Mouse (Mus musculus): ENCODE measurements around the gene Ddx47. TPM values are rescaled to one million over a fixed set of nuclear protein-coding genes. Genes with fewer than 3 reads are reported as not detected.

Ddx47 gene
- total and polyA plus RNA-seq, 3 experiments, result 102 to 117 TPM; not detected in 1

DNA sequence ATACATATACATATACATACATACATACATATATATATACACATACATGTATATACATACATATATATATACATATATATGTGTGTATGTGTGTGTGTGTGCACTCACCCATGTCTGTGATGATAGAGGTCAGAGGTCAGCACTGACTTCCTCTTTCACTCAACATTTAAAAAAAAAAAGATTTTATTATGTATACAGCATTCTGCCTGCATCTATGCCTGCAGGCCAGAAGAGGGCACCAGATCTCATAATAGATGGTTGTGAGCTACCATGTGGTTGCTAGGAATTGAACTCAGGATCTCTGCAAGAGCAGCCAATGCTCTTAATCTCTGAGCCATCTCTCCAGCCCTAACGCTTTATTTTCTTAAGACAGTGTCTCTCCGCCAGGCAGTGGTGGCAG, 14.5 kb upstream of the Ddx47 start:
- no peaks in the 10 kb centered on the region for H3K27me3 ChIP-seq (ENCODE audit: control insufficient read depth in 1 of 2, insufficient read depth in 2 of 2, low read length in 2 of 2)
- H3K79me2 ChIP-seq (ENCODE audit: control insufficient read depth, insufficient read depth, low read length, poor library complexity), result no peaks in the 10 kb centered on the region
- DNase-seq (ENCODE audit: low read depth, low spot score), result peak; percentile 67
- no peak; the same call in 1 of the 2 replicates for TF ChIP-seq RCOR1 (IDR thresholded peaks at IDR 0.05; ENCODE audit: low read depth, low read length)
- TF ChIP-seq TAL1 (IDR thresholded peaks at IDR 0.05; ENCODE audit: low read length), result no peak
- TF ChIP-seq RAD21 (IDR thresholded peaks at IDR 0.05; ENCODE audit: low read depth, low read length), result peak; percentile 42
- TF ChIP-seq ZNF384 (IDR thresholded peaks at IDR 0.05; ENCODE audit: low read depth, low read length), result peak; percentile 92
- no peak for TF ChIP-seq POLR2AphosphoS2 (IDR thresholded peaks at IDR 0.05; ENCODE audit: low read length)
- TF ChIP-seq SMC3 (IDR thresholded peaks at IDR 0.05; ENCODE audit: low read depth, low read length), result peak; percentile 48; the same call in 1 of the 2 replicates
- no peak for TF ChIP-seq TCF12 (IDR thresholded peaks at IDR 0.05; ENCODE audit: low read depth, low read length)
- TF ChIP-seq MYB (IDR thresholded peaks at IDR 0.05; ENCODE audit: low read depth, low read length), result no peak
- TF ChIP-seq KAT2A (conservative IDR thresholded peaks at IDR 0.05; ENCODE audit: low read depth, low read length), result no peak
- TF ChIP-seq TBP (IDR thresholded peaks at IDR 0.05; ENCODE audit: low read depth, low read length), result no peak
- no peak for TF ChIP-seq CHD1 (IDR thresholded peaks at IDR 0.05; ENCODE audit: low read depth, low read length)
- no peak for TF ChIP-seq POLR2A (IDR thresholded peaks at IDR 0.05; ENCODE audit: control insufficient read depth in 1 of 2, insufficient read depth in 1 of 2, low read depth in 1 of 2, low read length in 2 of 2, poor library complexity in 1 of 2)
- peak; percentile 18; the same call in 1 of the 2 replicates for TF ChIP-seq SIN3A (IDR thresholded peaks at IDR 0.05; ENCODE audit: low read length)
- TF ChIP-seq GATA1 (IDR thresholded peaks at IDR 0.05; ENCODE audit: low read depth, low read length), result no peak
- no peak for TF ChIP-seq NRF1 (IDR thresholded peaks at IDR 0.05; ENCODE audit: insufficient read depth, low read depth, low read length, poor library complexity, severe bottlenecking)
- TF ChIP-seq CTCF (IDR thresholded peaks at IDR 0.05 in 2 of 3, conservative IDR thresholded peaks at IDR 0.05 in 1 of 3; ENCODE audit: control insufficient read depth in 1 of 3, insufficient read depth in 1 of 3, low read depth in 2 of 3, low read length in 3 of 3, poor library complexity in 1 of 3, severe bottlenecking in 1 of 3), result peak; percentile 40 to 58 (median 43)
- no peak for TF ChIP-seq MAFK (IDR thresholded peaks at IDR 0.05; ENCODE audit: borderline replicate concordance, low read depth, low read length)
- peak; percentile 45; the same call in 1 of the 2 replicates for TF ChIP-seq MAX (IDR thresholded peaks at IDR 0.05; ENCODE audit: low read length)
- TF ChIP-seq MEF2A (IDR thresholded peaks at IDR 0.05; ENCODE audit: extremely low read depth, insufficient replicate concordance, low read depth, low read length, poor library complexity, severe bottlenecking), result no peak
- TF ChIP-seq E2F4 (IDR thresholded peaks at IDR 0.05; ENCODE audit: borderline replicate concordance, low read depth, low read length), result no peak
- TF ChIP-seq JUND (IDR thresholded peaks at IDR 0.05; ENCODE audit: low read depth, low read length), result no peak
- TF ChIP-seq CHD2 (IDR thresholded peaks at IDR 0.05; ENCODE audit: low read length), result no peak
- no peak for TF ChIP-seq UBTF (IDR thresholded peaks at IDR 0.05; ENCODE audit: borderline replicate concordance, insufficient read depth, low read depth, low read length)
- TF ChIP-seq ELF1 (IDR thresholded peaks at IDR 0.05; ENCODE audit: low read depth, low read length), result no peak
- TF ChIP-seq NELFE (IDR thresholded peaks at IDR 0.05; ENCODE audit: low read depth, low read length), result no peak
- TF ChIP-seq MAZ (IDR thresholded peaks at IDR 0.05; ENCODE audit: low read depth, low read length), result no peak
- TF ChIP-seq ZMIZ1 (IDR thresholded peaks at IDR 0.05; ENCODE audit: low read depth, low read length), result no peak
- no peak for TF ChIP-seq USF2 (IDR thresholded peaks at IDR 0.05; ENCODE audit: borderline replicate concordance in 1 of 2, insufficient read depth in 1 of 2, low read depth in 1 of 2, low read length in 2 of 2)
- TF ChIP-seq ETS1 (IDR thresholded peaks at IDR 0.05; ENCODE audit: low read depth, low read length), result no peak
- peak; percentile 77 for TF ChIP-seq MYC (IDR thresholded peaks at IDR 0.05; ENCODE audit: low read depth, low read length)
- TF ChIP-seq HCFC1 (IDR thresholded peaks at IDR 0.05; ENCODE audit: low read depth, low read length), result 0 out of 2 replicates have a peak, but pooled peaks have one; percentile 27
- no peak for TF ChIP-seq MXI1 (IDR thresholded peaks at IDR 0.05; ENCODE audit: low read depth, low read length)
- no peak for TF ChIP-seq GABPA (IDR thresholded peaks at IDR 0.05; ENCODE audit: low read depth, low read length)
- no peak for TF ChIP-seq POLR2AphosphoS5 (IDR thresholded peaks at IDR 0.05; ENCODE audit: borderline replicate concordance, low read depth, low read length)
- TF ChIP-seq EP300 (IDR thresholded peaks at IDR 0.05; ENCODE audit: low read depth in 1 of 2, low read length in 2 of 2), result no peak
- TF ChIP-seq ZKSCAN1 (IDR thresholded peaks at IDR 0.05; ENCODE audit: low read depth, low read length), result no peak
- no peak for TF ChIP-seq BHLHE40 (IDR thresholded peaks at IDR 0.05; ENCODE audit: borderline replicate concordance, low read depth, low read length)
- TF ChIP-seq ZC3H11A (IDR thresholded peaks at IDR 0.05; ENCODE audit: low read depth, low read length), result peak; percentile 40; the same call in 1 of the 2 replicates

More for the DNA sequence above, 14.5 kb upstream of the Ddx47 start:
- Histone ChIP-seq H3K36me3 (ENCODE audit: control insufficient read depth in 1 of 2, insufficient read depth in 2 of 2, low read length in 2 of 2) (no peaks in the 10 kb centered on the region), H3K9ac (ENCODE audit: control insufficient read depth, low read depth, low read length, poor library complexity, severe bottlenecking) (no peak overlapping the region), H3K4me3 (ENCODE audit: control insufficient read depth in 1 of 2, insufficient read depth in 1 of 2, low read depth in 2 of 2, low read length in 2 of 2) (no peak overlapping the region), H3K9me3 (replicated peaks; ENCODE audit: insufficient read depth, low read length) (no peaks in the 10 kb centered on the region), H3K27ac (ENCODE audit: control insufficient read depth, low read depth, low read length) (no peak overlapping the region), H3K4me1 (ENCODE audit: control insufficient read depth in 1 of 2, insufficient read depth in 2 of 2, low read length in 2 of 2) (no peaks in the 10 kb centered on the region)
